Mouse (Mus musculus): ENCODE data around the gene Cfap43.

- TF ChIP-seq POLR2A (IDR thresholded peaks at IDR 0.05; ENCODE audit: control insufficient read depth, extremely low read depth, insufficient read depth, low read length, poor library complexity) (no peak), CTCF (IDR thresholded peaks at IDR 0.05; ENCODE audit: borderline replicate concordance, control insufficient read depth, extremely low read depth, insufficient read depth, low read length, poor library complexity) (no peak)
These were observed 20.5 kb downstream of the Cfap43 start for GRCm38 (mm10) chr19:47898472-47899079.

Measured in thymus, adult 2 months (tissue).